Mouse (Mus musculus) G1E (cell line): ENCODE data around the gene Cct5.

Source experiments
- CTCF ChIP-seq: IDR thresholded peaks from 2 replicates; pipeline ENCODE4 v1.5.1; 2012; ENCODE audit warnings: low read depth, low read length, inconsistent platforms, mixed read lengths
- GATA1 ChIP-seq: IDR thresholded peaks from 2 replicates; pipeline ENCODE4 v1.6.1; 2012; ENCODE audit warnings: borderline replicate concordance, low read length, inconsistent platforms, mixed read lengths

- TF ChIP-seq CTCF (no peak), GATA1 (no peak)
Observed at GRCm38 (mm10) chr15:31649691-31650090, 48.1 kb upstream of the Cct5 start.
